Mouse (Mus musculus) ovary, postnatal 36 days (tissue): Measurements from ENCODE around the gene Ppp1r26.

ENCODE experiments used
- DNase-seq: peaks from one replicate; pipeline ENCODE4 v3.0.0; 2022; ENCODE audit warnings: low spot score, mixed read lengths

Ppp1r26 gene

GRCm38 (mm10) chr2:28498431-28498830 lies 51.8 kb downstream of the Ppp1r26 start:
- DNase-seq = no peak

GRCm38 (mm10) chr2:28502987-28503386 lies 56.4 kb downstream of the Ppp1r26 start:
- no peak for DNase-seq

- no peak for DNase-seq
These were observed 58.1 kb downstream of the Ppp1r26 start for GRCm38 (mm10) chr2:28504676-28505075.
